Mouse (Mus musculus): ENCODE results near the gene Frrs1.

DNA sequence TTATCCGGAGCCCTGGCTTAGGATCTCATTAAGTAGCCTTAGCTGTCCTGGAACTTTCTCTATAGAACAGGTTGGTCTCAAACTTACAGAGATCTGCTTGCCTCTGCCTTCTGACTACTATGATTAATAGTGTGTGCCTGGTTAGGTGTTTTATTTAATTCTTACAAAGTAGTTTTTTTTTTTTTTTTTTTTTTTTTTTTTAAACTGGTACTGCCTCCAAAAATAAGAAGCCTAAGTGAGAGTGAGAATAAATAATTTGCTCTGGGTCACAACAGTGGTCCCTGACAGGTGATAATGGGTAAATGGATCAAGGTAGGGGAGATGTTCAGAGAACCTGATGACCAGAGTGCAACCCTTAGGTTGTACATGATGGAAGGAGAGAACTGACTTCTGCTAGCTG lies 3.4 kb downstream of the Frrs1 start:
- TF ChIP-seq CTCF (IDR thresholded peaks at IDR 0.05; ENCODE audit: insufficient read depth, low read length), result no peak
- no peak for TF ChIP-seq POLR2A (IDR thresholded peaks at IDR 0.05; ENCODE audit: borderline replicate concordance, extremely low read depth, low read depth, low read length)

Measured in lung, adult 2 months (tissue).